Mouse (Mus musculus): ENCODE data around the gene Col5a1.

- TF ChIP-seq CTCF (IDR thresholded peaks at IDR 0.05; ENCODE audit: low read depth) (no peak), EP300 (IDR thresholded peaks at IDR 0.05; ENCODE audit: low read depth) (no peak)
These were observed 33.2 kb downstream of the Col5a1 start for GRCm38 (mm10) chr2:27919309-27919850.
